Mouse (Mus musculus): ENCODE data around the gene Gm10715.
"Not testable (repeated sequence)": the region's sequence is repeated elsewhere in the genome, so short reads cannot be mapped to it uniquely, and the experiment has no call there.

Gm10715 gene

GRCm38 (mm10) chr9:3024912-3025467 is 11.7 kb upstream of the Gm10715 start, which contains the start of gene Gm10717:
Gene Gm10717, plus strand, starts transcription at chr9:3025417.
- not testable (repeated sequence) for DNase-seq (ENCODE audit: low read depth, low spot score)

GRCm38 (mm10) chr9:3025653-3026052 is 11.0 kb upstream of the Gm10715 start:
- DNase-seq (ENCODE audit: low read depth, low spot score) = not testable (repeated sequence)

GRCm38 (mm10) chr9:3026136-3026535 is 10.5 kb upstream of the Gm10715 start:
- not testable (repeated sequence) for DNase-seq (ENCODE audit: low read depth, low spot score)

GRCm38 (mm10) chr9:3026741-3027140 is 9.9 kb upstream of the Gm10715 start:
- DNase-seq (ENCODE audit: low read depth, low spot score) = not testable (repeated sequence)

GRCm38 (mm10) chr9:3027200-3027599 is 9.5 kb upstream of the Gm10715 start:
- DNase-seq (ENCODE audit: low read depth, low spot score) = peak; percentile 58

- not testable (repeated sequence) for DNase-seq (ENCODE audit: low read depth, low spot score)
Observed at GRCm38 (mm10) chr9:3029276-3030000, 7.2 kb upstream of the Gm10715 start.

GRCm38 (mm10) chr9:3030677-3031318 is 5.9 kb upstream of the Gm10715 start:
- peak; percentile 80 for DNase-seq (ENCODE audit: low read depth, low spot score)

GRCm38 (mm10) chr9:3034299-3034698 is 2.4 kb upstream of the Gm10715 start, which contains the start of gene Gm17535:
Gene Gm17535, plus strand, starts transcription at chr9:3034599.
- DNase-seq (ENCODE audit: low read depth, low spot score) = not testable (repeated sequence)

- DNase-seq (ENCODE audit: low read depth, low spot score) = peak; percentile 4
Observed at GRCm38 (mm10) chr9:3038161-3038560, 1.5 kb downstream of the Gm10715 start.

Measured in CD4-positive helper T cell, adult 2 months (primary cell).